ENCODE assay signal across 19 mouse cellular contexts in genomic region chr12:25389202-25389601, GRCm38 (mm10).
A peak's percentile ranks its signal among the peaks of the same experiment; 100 is the strongest.
DNase-seq lines count a peak whose midpoint lies in the region; ATAC-seq and TF ChIP-seq lines count a peak whose summit lies in the region.
"Had no signal": no experiment of that assay in that cellular context is flagged by ENCODE, and none has a peak within 500 bp of the region (broad histone marks: within the 10 kb centered on the region; RNA-seq: fewer than 3 reads in every experiment).

No protein-coding gene starts in this region.

- H3K4me3 ChIP-seq in lung, postnatal 0 days (ENCODE audit: low read depth, low read length): no peak overlapping the region
- H3K4me3 ChIP-seq in macrophage (ENCODE audit: inconsistent target): no peak overlapping the region
- no peak overlapping the region for H3K4me3 ChIP-seq in hindbrain, embryonic 14.5 days (replicated peaks; ENCODE audit: low read length)
- H3K4me3 ChIP-seq in kidney, embryonic 16.5 days (ENCODE audit: low read length): no peak overlapping the region
- H3K4me3 ChIP-seq: erythroblast, embryonic 14.5 days; forebrain, embryonic 15.5 days; limb, embryonic 15.5 days; megakaryocyte, embryonic 14.5 days had no signal

- no peak overlapping the region for H3K4me2 ChIP-seq in lung, postnatal 0 days (replicated peaks; ENCODE audit: low read depth, low read length)
- no peak overlapping the region for H3K4me2 ChIP-seq in hindbrain, embryonic 14.5 days (replicated peaks)
- H3K4me2 ChIP-seq in kidney, embryonic 16.5 days (replicated peaks; ENCODE audit: low read depth, low read length): no peak overlapping the region
- H3K4me2 ChIP-seq: forebrain, embryonic 15.5 days; limb, embryonic 15.5 days had no signal

- H3K9me3 ChIP-seq in lung, postnatal 0 days (ENCODE audit: low read length): no peaks in the 10 kb centered on the region
- H3K9me3 ChIP-seq in hindbrain, embryonic 14.5 days (ENCODE audit: control insufficient read depth, low read length): no peaks in the 10 kb centered on the region
- H3K9me3 ChIP-seq in kidney, embryonic 16.5 days (ENCODE audit: low read length): no peaks in the 10 kb centered on the region
- H3K9me3 ChIP-seq: forebrain, embryonic 15.5 days; limb, embryonic 15.5 days had no signal

- no peaks in the 10 kb centered on the region for H3K79me2 ChIP-seq in macrophage (ENCODE audit: inconsistent target)

- ATAC-seq in lung, postnatal 0 days: no peak
- ATAC-seq in common myeloid progenitor, adult 5-6 weeks (replicated peaks; ENCODE audit: low read depth, poor library complexity, severe bottlenecking): peak; percentile 96
- no peak for ATAC-seq in hindbrain, embryonic 14.5 days (ENCODE audit: low FRiP score)
- ATAC-seq in kidney, embryonic 16.5 days (ENCODE audit: low FRiP score, low TSS enrichment): no peak
- ATAC-seq: forebrain, embryonic 15.5 days; hindbrain, postnatal 0 days had no signal

- no peak overlapping the region for H3K9ac ChIP-seq in lung, postnatal 0 days (replicated peaks; ENCODE audit: low read depth)
- no peak overlapping the region for H3K9ac ChIP-seq in hindbrain, embryonic 14.5 days
- no peak overlapping the region for H3K9ac ChIP-seq in kidney, embryonic 16.5 days (replicated peaks; ENCODE audit: low read length)
- H3K9ac ChIP-seq: forebrain, embryonic 15.5 days; limb, embryonic 15.5 days had no signal

- H3K36me3 ChIP-seq in lung, postnatal 0 days (ENCODE audit: insufficient read depth, low read length): no peaks in the 10 kb centered on the region
- H3K36me3 ChIP-seq in macrophage (ENCODE audit: inconsistent target): no peaks in the 10 kb centered on the region
- H3K36me3 ChIP-seq in hindbrain, embryonic 14.5 days (replicated peaks; ENCODE audit: control insufficient read depth, insufficient read depth): no peaks in the 10 kb centered on the region
- no peaks in the 10 kb centered on the region for H3K36me3 ChIP-seq in kidney, embryonic 16.5 days (ENCODE audit: insufficient read depth, low read length)
- H3K36me3 ChIP-seq: forebrain, embryonic 15.5 days; limb, embryonic 15.5 days had no signal

- TF ChIP-seq CTCF in lung, postnatal 0 days (IDR thresholded peaks at IDR 0.05): no peak

- peak; percentile 44 for DNase-seq in lung, postnatal 0 days (ENCODE audit: low spot score)
- no peak for DNase-seq in lung, postnatal 14 days
- DNase-seq in hindbrain, embryonic 14.5 days (ENCODE audit: low spot score): no peak
- no peak for DNase-seq in cerebellum, postnatal 25 days
- DNase-seq: adrenal gland, postnatal 10 days; cerebellum, postnatal 10 days; heart, postnatal 10 days; kidney, adult 2 months; right cerebral cortex, adult 18-20 months; spleen, adult 18-20 months; thymus, postnatal 36 days had no signal

- no peak for TF ChIP-seq EP300 in lung, postnatal 0 days (IDR thresholded peaks at IDR 0.05)

- H3K27ac ChIP-seq in lung, postnatal 0 days (ENCODE audit: low read length): no peak overlapping the region
- H3K27ac ChIP-seq in macrophage: 0 out of 2 replicates have a peak overlapping the region, but pooled peaks have one; percentile 8
- H3K27ac ChIP-seq in hindbrain, embryonic 14.5 days: no peak overlapping the region
- H3K27ac ChIP-seq in kidney, embryonic 16.5 days (ENCODE audit: low read length): no peak overlapping the region
- H3K27ac ChIP-seq: forebrain, embryonic 15.5 days; hindbrain, postnatal 0 days; limb, embryonic 15.5 days had no signal

- 58% methylated on average over 5 of the region's 5 CpGs for WGBS in lung, postnatal 0 days
- WGBS in macrophage (ENCODE audit: missing documents): 14% methylated on average over 5 of the region's 5 CpGs
- 77% methylated on average over 5 of the region's 5 CpGs for WGBS in hindbrain, embryonic 14.5 days
- 65% methylated on average over 5 of the region's 5 CpGs for WGBS in kidney, embryonic 16.5 days

- H3K27me3 ChIP-seq in lung, postnatal 0 days (replicated peaks; ENCODE audit: insufficient read depth, low read length): no peaks in the 10 kb centered on the region
- no peaks in the 10 kb centered on the region for H3K27me3 ChIP-seq in hindbrain, embryonic 14.5 days (ENCODE audit: control insufficient read depth, insufficient read depth, low read length)
- H3K27me3 ChIP-seq in kidney, embryonic 16.5 days (ENCODE audit: insufficient read depth, low read length): no peaks in the 10 kb centered on the region
- H3K27me3 ChIP-seq: forebrain, embryonic 15.5 days; limb, embryonic 15.5 days had no signal

- H3K4me1 ChIP-seq in lung, postnatal 0 days (ENCODE audit: insufficient read depth, low read depth, low read length): no peaks in the 10 kb centered on the region
- no peaks in the 10 kb centered on the region for H3K4me1 ChIP-seq in hindbrain, embryonic 14.5 days (replicated peaks; ENCODE audit: control insufficient read depth, insufficient read depth, low read length)
- H3K4me1 ChIP-seq in kidney, embryonic 16.5 days (ENCODE audit: insufficient read depth, low read length): no peaks in the 10 kb centered on the region; the same call in 1 of the 2 replicates
- H3K4me1 ChIP-seq: forebrain, embryonic 15.5 days; limb, embryonic 15.5 days had no signal
